Mouse (Mus musculus): Measurements from ENCODE around the gene Mrpl34.

Gene Mrpl34

GRCm38 (mm10) chr8:71488454-71488853 lies 23.7 kb downstream of the Mrpl34 start:
- intact Hi-C loops (cut with DNase I) = no loop called here

- intact Hi-C loops (cut with DNase I) = loop anchor here (2.0 kb wide), 1 partner anchor 26 kb away; no protein-coding TSS in a partner anchor
Measured at GRCm38 (mm10) chr8:71495039-71495438, 30.3 kb downstream of the Mrpl34 start.

- intact Hi-C loops (cut with DNase I) = loop anchor here (2.0 kb wide), 1 partner anchor 25 kb away; no protein-coding TSS in a partner anchor
Measured at GRCm38 (mm10) chr8:71495811-71496210, 31.1 kb downstream of the Mrpl34 start.

GRCm38 (mm10) chr8:71496481-71496880 lies 31.7 kb downstream of the Mrpl34 start:
- intact Hi-C loops (cut with DNase I) = no loop called here

GRCm38 (mm10) chr8:71497077-71497645 lies 32.4 kb downstream of the Mrpl34 start:
- intact Hi-C loops (cut with DNase I) = no loop called here

GRCm38 (mm10) chr8:71497881-71498501 lies 33.2 kb downstream of the Mrpl34 start:
- intact Hi-C loops (cut with DNase I) = no loop called here

GRCm38 (mm10) chr8:71498816-71499690 lies 34.3 kb downstream of the Mrpl34 start:
- intact Hi-C loops (cut with DNase I) = no loop called here

GRCm38 (mm10) chr8:71504349-71504748 lies 39.6 kb downstream of the Mrpl34 start:
- intact Hi-C loops (cut with DNase I) = no loop called here

- intact Hi-C loops (cut with DNase I) = no loop called here
Measured at GRCm38 (mm10) chr8:71505326-71505725, 40.6 kb downstream of the Mrpl34 start.

GRCm38 (mm10) chr8:71505979-71506378 lies 41.2 kb downstream of the Mrpl34 start:
- intact Hi-C loops (cut with DNase I) = no loop called here

GRCm38 (mm10) chr8:71507589-71508104 lies 42.9 kb downstream of the Mrpl34 start:
- intact Hi-C loops (cut with DNase I) = no loop called here

- intact Hi-C loops (cut with DNase I) = no loop called here
Measured at GRCm38 (mm10) chr8:71509316-71509715, 44.6 kb downstream of the Mrpl34 start.

- intact Hi-C loops (cut with DNase I) = no loop called here
Measured at GRCm38 (mm10) chr8:71511644-71512043, 46.9 kb downstream of the Mrpl34 start, which contains the start of gene Plvap. TSS of gene Plvap (minus strand) at chr8:71511752.

GRCm38 (mm10) chr8:71513018-71513754 lies 48.4 kb downstream of the Mrpl34 start:
- intact Hi-C loops (cut with DNase I) = no loop called here

GRCm38 (mm10) chr8:71515043-71515442 lies 50.3 kb downstream of the Mrpl34 start:
- intact Hi-C loops (cut with DNase I) = no loop called here
